Mouse (Mus musculus) neutrophil, adult 5-6 weeks (primary cell): ENCODE results near the gene Ttbk1. TPM values are rescaled to one million over a fixed set of nuclear protein-coding genes. Genes with fewer than 3 reads are reported as not detected.

ENCODE experiments used
- ATAC-seq: fragments of 151-379, 151-347 bp; 2 replicates; pipeline ENCODE4 v1.8.0; 2017; ENCODE audit warnings: mild to moderate bottlenecking, moderate TSS enrichment; ENCODE audit not compliant: insufficient number of reproducible peaks, poor library complexity, low FRiP score, severe bottlenecking; ENCODE audit errors: extremely low read depth
- total RNA-seq: library from RNA; stranded (forward); fragments of 200-1000 nt; gene quantifications from 2 replicates; pipeline ENCODE4 v1.2.3, GENCODE M21; 2017

Ttbk1 gene
- total RNA-seq, 1 experiment from 2014 or later: 2.2 TPM

- no peak; the same call in 1 of the 2 replicates for ATAC-seq
Observed at GRCm38 (mm10) chr17:46484021-46484431, 3.4 kb downstream of the Ttbk1 start.

- ATAC-seq: no peak
Observed at GRCm38 (mm10) chr17:46483561-46484001, 3.9 kb downstream of the Ttbk1 start.

- no peak for ATAC-seq
Observed at GRCm38 (mm10) chr17:46477286-46477685, 10.2 kb downstream of the Ttbk1 start.

- ATAC-seq: no peak
Observed at GRCm38 (mm10) chr17:46476601-46477000, 10.9 kb downstream of the Ttbk1 start.

- no peak for ATAC-seq
Observed at GRCm38 (mm10) chr17:46467830-46468229, 19.6 kb downstream of the Ttbk1 start.

- no peak for ATAC-seq
Observed at GRCm38 (mm10) chr17:46462226-46462625, 25.2 kb downstream of the Ttbk1 start.

GRCm38 (mm10) chr17:46461347-46461746 lies 26.1 kb downstream of the Ttbk1 start:
- ATAC-seq: no peak

- ATAC-seq: no peak
Observed at GRCm38 (mm10) chr17:46460673-46461072, 26.8 kb downstream of the Ttbk1 start.

- ATAC-seq: no peak
Observed at GRCm38 (mm10) chr17:46458439-46458838, 29.0 kb downstream of the Ttbk1 start.

- no peak for ATAC-seq
Observed at GRCm38 (mm10) chr17:46457791-46458190, 29.7 kb downstream of the Ttbk1 start.

GRCm38 (mm10) chr17:46455110-46455691 lies 32.3 kb downstream of the Ttbk1 start:
- ATAC-seq: no peak

- ATAC-seq: no peak
Observed at GRCm38 (mm10) chr17:46454539-46454938, 32.9 kb downstream of the Ttbk1 start.

- no peak for ATAC-seq
Observed at GRCm38 (mm10) chr17:46453970-46454411, 33.5 kb downstream of the Ttbk1 start.

- no peak for ATAC-seq
Observed at GRCm38 (mm10) chr17:46453302-46453948, 34.0 kb downstream of the Ttbk1 start.

- no peak for ATAC-seq
Observed at GRCm38 (mm10) chr17:46452683-46453082, 34.8 kb downstream of the Ttbk1 start.

GRCm38 (mm10) chr17:46446264-46446663 lies 41.2 kb downstream of the Ttbk1 start:
- ATAC-seq: no peak

- ATAC-seq: no peak
Observed at GRCm38 (mm10) chr17:46444839-46445579, 42.5 kb downstream of the Ttbk1 start.

GRCm38 (mm10) chr17:46439176-46439575 lies 48.3 kb downstream of the Ttbk1 start:
- no peak for ATAC-seq

GRCm38 (mm10) chr17:46438298-46438873 lies 49.1 kb downstream of the Ttbk1 start, which contains the start of gene Slc22a7:
TSS of gene Slc22a7 (minus strand) at chr17:46438457.
- no peak for ATAC-seq
